Comparison of ENCODE assay signal across 8 mouse cellular contexts in the genomic region with DNA sequence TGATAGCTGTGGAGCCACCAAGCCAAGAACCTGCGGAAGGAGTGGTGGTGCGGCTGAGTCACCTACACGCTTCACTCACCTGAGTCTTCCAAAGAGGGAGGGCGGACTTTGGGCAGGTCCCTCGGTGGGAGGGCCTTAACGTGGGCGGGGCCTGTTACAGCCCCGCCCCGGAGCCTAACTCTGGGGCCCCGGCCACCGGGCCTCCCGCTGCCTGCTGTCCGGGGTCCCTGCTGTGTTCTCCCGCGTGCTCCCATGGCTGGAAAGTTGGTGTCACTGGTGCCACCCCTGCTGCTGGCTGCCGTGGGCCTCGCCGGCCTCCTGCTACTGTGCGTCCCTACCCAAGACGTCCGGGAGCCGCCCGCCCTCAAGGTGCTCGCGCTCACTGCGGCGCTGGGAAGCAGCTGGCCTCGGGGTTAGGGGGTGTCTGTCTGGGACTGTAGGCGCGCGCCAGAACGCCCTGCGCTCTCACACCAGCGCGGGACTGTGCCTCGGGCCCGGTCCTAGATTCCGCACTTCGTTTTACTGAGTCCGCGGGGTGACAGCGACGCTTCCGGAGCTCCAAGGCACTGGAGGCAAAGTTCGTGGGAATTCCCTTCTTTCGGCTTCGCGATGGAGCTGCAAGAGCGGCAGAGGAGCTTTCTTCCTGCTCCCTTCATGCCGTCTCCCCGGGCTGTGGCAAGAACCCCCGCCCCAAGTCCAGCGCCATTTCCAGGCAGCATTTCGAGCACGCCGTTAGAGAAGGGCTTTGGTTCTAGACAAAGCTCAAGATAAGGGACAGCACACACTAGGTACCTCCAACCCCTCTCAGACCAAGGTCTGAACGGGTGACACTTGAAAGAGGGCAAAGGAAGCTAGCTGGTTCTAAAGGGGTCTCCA. TPM values are rescaled to one million over a fixed set of nuclear protein-coding genes. Genes with fewer than 3 reads are reported as not detected.
DNase-seq lines count a peak whose midpoint lies in the region; ATAC-seq lines count a peak whose summit lies in the region.

A gene (plus strand): TSS at position 154 of the 876 bp plus-strand sequence.

- H3K4me2 ChIP-seq in forebrain, embryonic 13.5 days: peak within 1 kb of the TSS; percentile 61

- peak within 1 kb of the TSS; percentile 35 for H3K4me3 ChIP-seq in forebrain, embryonic 13.5 days
- peak within 1 kb of the TSS; percentile 53 for H3K4me3 ChIP-seq in hindbrain, embryonic 10.5 days

- no peak within 1 kb of the TSS for H3K27ac ChIP-seq in forebrain, embryonic 13.5 days
- no peak within 1 kb of the TSS for H3K27ac ChIP-seq in hindbrain, embryonic 10.5 days

- peak; percentile 35 for DNase-seq in adrenal gland, adult 2 months
- DNase-seq in adrenal gland, postnatal 4 days (ENCODE audit: low spot score in 2 of 2): no peak
- DNase-seq in adrenal gland, postnatal 10 days: peak; percentile 54
- peak; percentile 41 for DNase-seq in hindbrain, embryonic 10.5 days (ENCODE audit: low spot score)
- DNase-seq in layer of hippocampus, postnatal 25 days (ENCODE audit: extremely low spot score in 1 of 2, low spot score in 1 of 2): no peak
- peak; percentile 33 for DNase-seq in mesoderm, embryonic 11.5 days (ENCODE audit: low read depth, low spot score)
- peak; percentile 49 to 51 for DNase-seq in urinary bladder, postnatal 36 days (ENCODE audit: low spot score in 2 of 2)

- H3K27me3 ChIP-seq in forebrain, embryonic 13.5 days: peaks cover 74% of the 10 kb centered on the region
- H3K27me3 ChIP-seq in hindbrain, embryonic 10.5 days (ENCODE audit: insufficient read depth, poor library complexity, severe bottlenecking): peaks cover 72% of the 10 kb centered on the region

- H3K9me3 ChIP-seq in forebrain, embryonic 13.5 days (replicated peaks): no peaks in the 10 kb centered on the region; the same call in 1 of the 2 replicates
- no peaks in the 10 kb centered on the region for H3K9me3 ChIP-seq in hindbrain, embryonic 10.5 days

- peaks cover 30% of the 10 kb centered on the region for H3K4me1 ChIP-seq in forebrain, embryonic 13.5 days
- H3K4me1 ChIP-seq in hindbrain, embryonic 10.5 days (replicated peaks): peaks cover 34% of the 10 kb centered on the region

- H3K9ac ChIP-seq in forebrain, embryonic 13.5 days: peak within 1 kb of the TSS; percentile 41

- 2% methylated on average over 57 of the region's 57 CpGs for WGBS in forebrain, embryonic 13.5 days
- WGBS in hindbrain, embryonic 10.5 days: under 1% methylated on average over 57 of the region's 57 CpGs

- no peaks in the 10 kb centered on the region for H3K36me3 ChIP-seq in forebrain, embryonic 13.5 days (ENCODE audit: poor library complexity, severe bottlenecking)
- H3K36me3 ChIP-seq in hindbrain, embryonic 10.5 days: no peaks in the 10 kb centered on the region

- ATAC-seq in forebrain, embryonic 13.5 days: 0 out of 2 replicates have a peak, but pooled peaks have one; percentile 27

RNA-seq across cellular contexts. Expression of the gene that starts here (rescaled TPM):
- total RNA-seq in adrenal gland, adult 2 months (2021): 1 to 10 TPM; 3.7 to 7.2 TPM
- 21.1 and 24.7 TPM in 2 replicates for polyA plus RNA-seq in adrenal gland, adult 2 months (2012; rRNA removed)
- 10 to 100 TPM in 1 of 2 experiments, 1 to 10 TPM in 1; 10.0 to 11.8 TPM for total RNA-seq in adrenal gland, postnatal 4 days (2021)
- 10 to 100 TPM; 11.7 to 15.1 TPM for total RNA-seq in adrenal gland, postnatal 10 days (2021)
- polyA plus RNA-seq in forebrain, embryonic 13.5 days (2015; fragmentation: Nextera tagmentation; extraction: Ambion mirVana): 0.68 and 0.98 TPM in 2 replicates
- 0.31 TPM in 1 of 2 replicates, not detected in the other for polyA plus RNA-seq in hindbrain, embryonic 10.5 days (2016; fragmentation: Nextera tagmentation; extraction: Ambion mirVana)
- total RNA-seq in layer of hippocampus, postnatal 25 days (2021): 10 to 100 TPM; 15.3 to 18.0 TPM

Comparison
In these comparisons a context has a peak if more than half of its experiments do, and no peak if none do; other contexts are left out.
1. RNA of the gene that starts here (polyA plus RNA-seq): 21.1 to 24.7 TPM in adrenal gland, adult 2 months; 0.68 to 0.98 TPM in forebrain, embryonic 13.5 days and 0.31 TPM in hindbrain, embryonic 10.5 days; every median in the first group is over 10 times any median in the second.
2. DNase-seq: peak in adrenal gland, adult 2 months (single experiment), adrenal gland, postnatal 10 days (single experiment), mesoderm, embryonic 11.5 days (single experiment) and urinary bladder, postnatal 36 days (2 of 2); none in adrenal gland, postnatal 4 days (0 of 2) and layer of hippocampus, postnatal 25 days (0 of 2).
3. Peak in ATAC-seq, H3K4me3 ChIP-seq, H3K9ac ChIP-seq and H3K4me2 ChIP-seq in forebrain, embryonic 13.5 days; RNA of the gene not detected or under 1 TPM.
4. Peak in DNase-seq and H3K4me3 ChIP-seq in hindbrain, embryonic 10.5 days; RNA of the gene not detected or under 1 TPM.